Mouse (Mus musculus) testis, adult 2 months (tissue): ENCODE results near the gene Pklr. TPM values are rescaled to one million over a fixed set of nuclear protein-coding genes. Genes with fewer than 3 reads are reported as not detected.

Experiments
- H3K27ac ChIP-seq: fragments of 200-500 bp; 2 replicates; pipeline ENCODE4 v1.5.1; 2012; ENCODE audit warnings: low read depth, low read length; ENCODE audit not compliant: control insufficient read depth, insufficient read depth
- H3K27me3 ChIP-seq: fragments of 200-500 bp; 2 replicates; pipeline ENCODE4 v1.6.1; 2012; ENCODE audit warnings: mild to moderate bottlenecking, low read length, moderate library complexity; ENCODE audit not compliant: control insufficient read depth, insufficient read depth
- H3K36me3 ChIP-seq: fragments of 200-500 bp; 2 replicates; pipeline ENCODE4 v1.6.1; 2012; ENCODE audit warnings: mild to moderate bottlenecking, low read length; ENCODE audit not compliant: control insufficient read depth, insufficient read depth
- H3K4me1 ChIP-seq: fragments of 200-500 bp; 2 replicates; pipeline ENCODE4 v1.6.1; 2012; ENCODE audit warnings: low read length; ENCODE audit not compliant: control insufficient read depth, insufficient read depth
- H3K4me3 ChIP-seq: fragments of 200-500 bp; 2 replicates; pipeline ENCODE4 v1.5.1; 2012; ENCODE audit warnings: low read depth, mild to moderate bottlenecking, low read length, moderate library complexity, mixed read lengths; ENCODE audit not compliant: control insufficient read depth
- CTCF ChIP-seq: fragments of 200-500 bp; IDR thresholded peaks from 2 replicates; pipeline ENCODE4 v1.5.1; 2012; ENCODE audit warnings: low read depth, mild to moderate bottlenecking, inconsistent platforms, low read length, moderate library complexity; ENCODE audit not compliant: control insufficient read depth, insufficient read depth, insufficient replicate concordance
- POLR2A ChIP-seq: fragments of 200-500 bp; IDR thresholded peaks from 2 replicates; pipeline ENCODE4 v1.6.1; 2012; ENCODE audit warnings: low read depth, mild to moderate bottlenecking, inconsistent platforms, low read length, moderate library complexity; ENCODE audit not compliant: control insufficient read depth
- polyA plus RNA-seq: library from polyadenylated mRNA; depleted of rRNA; stranded (reverse); fragments of >200 nt; gene quantifications from 2 replicates; pipeline ENCODE4 v1.2.3, GENCODE M21; 2012

Pklr gene
- polyA plus RNA-seq, 1 experiment: not detected

- no peak for TF ChIP-seq CTCF
- TF ChIP-seq POLR2A: no peak
- Histone ChIP-seq H3K4me1 (peaks cover 16% of the 10 kb centered on the region), H3K27ac (no peak overlapping the region), H3K4me3 (no peak overlapping the region), H3K36me3 (no peaks in the 10 kb centered on the region; the same call in 1 of the 2 replicates), H3K27me3 (no peaks in the 10 kb centered on the region)
Observed at GRCm38 (mm10) chr3:89181749-89182500, 46.0 kb downstream of the Pklr start.

- H3K36me3 ChIP-seq: no peaks in the 10 kb centered on the region; the same call in 1 of the 2 replicates
- H3K27me3 ChIP-seq: no peaks in the 10 kb centered on the region
- no peak overlapping the region for H3K4me3 ChIP-seq
- TF ChIP-seq CTCF (no peak), POLR2A (no peak)
- H3K4me1 ChIP-seq: peaks cover 19% of the 10 kb centered on the region
- no peak overlapping the region for H3K27ac ChIP-seq
Observed at GRCm38 (mm10) chr3:89182531-89183057, 46.7 kb downstream of the Pklr start.

- Histone ChIP-seq H3K4me1 (peaks cover 14% of the 10 kb centered on the region), H3K27me3 (no peaks in the 10 kb centered on the region), H3K4me3 (peak within 1 kb of the TSS; percentile 78), H3K27ac (no peak within 1 kb of the TSS), H3K36me3 (no peaks in the 10 kb centered on the region; the same call in 1 of the 2 replicates)
- TF ChIP-seq POLR2A (peak; percentile 55; the same call in 1 of the 2 replicates), CTCF (no peak)
Observed at GRCm38 (mm10) chr3:89183058-89183958, 47.4 kb downstream of the Pklr start, which contains the start of gene Fam189b. Fam189b (plus strand) TSS chr3:89183143.

- Histone ChIP-seq H3K36me3 (no peaks in the 10 kb centered on the region; the same call in 1 of the 2 replicates), H3K27ac (no peak overlapping the region), H3K4me3 (no peak overlapping the region), H3K27me3 (no peaks in the 10 kb centered on the region), H3K4me1 (peaks cover 14% of the 10 kb centered on the region)
- TF ChIP-seq POLR2A (no peak), CTCF (no peak)
Observed at GRCm38 (mm10) chr3:89183959-89184315, 48.0 kb downstream of the Pklr start.

- Histone ChIP-seq H3K4me3 (peak overlapping the region; percentile 10), H3K27ac (no peak overlapping the region), H3K27me3 (no peaks in the 10 kb centered on the region), H3K4me1 (peaks cover 14% of the 10 kb centered on the region), H3K36me3 (no peaks in the 10 kb centered on the region)
- TF ChIP-seq POLR2A: no peak
- no peak for TF ChIP-seq CTCF
Observed at GRCm38 (mm10) chr3:89187197-89187596, 51.3 kb downstream of the Pklr start.

- Histone ChIP-seq H3K4me3 (no peak overlapping the region), H3K4me1 (peaks cover 12% of the 10 kb centered on the region), H3K27me3 (no peaks in the 10 kb centered on the region), H3K36me3 (no peaks in the 10 kb centered on the region), H3K27ac (no peak overlapping the region)
- TF ChIP-seq CTCF (no peak), POLR2A (no peak)
Observed at GRCm38 (mm10) chr3:89187690-89188477, 51.9 kb downstream of the Pklr start.
